Mouse (Mus musculus) stomach, embryonic 16.5 days (tissue): ENCODE measurements around the gene Naa25. TPM values are rescaled to one million over a fixed set of nuclear protein-coding genes. Genes with fewer than 3 reads are reported as not detected.

Experiments used
- ATAC-seq: fragments of 200-750 bp; cut with Nextera tagmentation; 2 replicates; pipeline ENCODE4 v1.8.0; 2017; ENCODE audit warnings: moderate number of reproducible peaks, moderate TSS enrichment; ENCODE audit not compliant: insufficient read depth, low FRiP score
- H3K27ac ChIP-seq: fragments of 300-500 bp; sonication (generic); 2 replicates; pipeline ENCODE4 v1.5.1; 2014; ENCODE audit warnings: low read length
- H3K27me3 ChIP-seq: fragments of 300-500 bp; sonication (generic); 2 replicates; pipeline ENCODE4 v1.6.1; 2014; ENCODE audit warnings: low read length, control low read depth, mixed read lengths; ENCODE audit not compliant: control insufficient read depth, insufficient read depth
- H3K36me3 ChIP-seq: fragments of 300-500 bp; sonication (generic); 2 replicates; pipeline ENCODE4 v1.6.1; 2014; ENCODE audit warnings: low read length; ENCODE audit not compliant: control insufficient read depth, insufficient read depth
- H3K4me1 ChIP-seq: fragments of 300-500 bp; sonication (generic); 2 replicates; pipeline ENCODE4 v1.6.1; 2014; ENCODE audit warnings: low read length, control low read depth, mixed read lengths; ENCODE audit not compliant: control insufficient read depth, insufficient read depth
- H3K4me2 ChIP-seq: fragments of 300-500 bp; sonication (generic); 2 replicates; pipeline ENCODE4 v1.6.1; 2014; ENCODE audit warnings: low read depth, low read length, mixed read lengths
- H3K4me3 ChIP-seq: fragments of 300-500 bp; sonication (generic); replicated peaks from 2 replicates; pipeline ENCODE4 v1.5.1; 2014; ENCODE audit warnings: mild to moderate bottlenecking, low read length
- H3K9ac ChIP-seq: fragments of 300-500 bp; sonication (generic); 2 replicates; pipeline ENCODE4 v1.6.1; 2014; ENCODE audit warnings: low read length
- H3K9me3 ChIP-seq: fragments of 300-500 bp; sonication (generic); replicated peaks from 2 replicates; pipeline ENCODE4 v1.6.1; 2016; ENCODE audit warnings: low read length, control low read depth; ENCODE audit not compliant: control insufficient read depth
- WGBS: fragments of 180-500 bp; shearing (Covaris S2); extraction: QIAGEN DNeasy Blood & Tissue Kit; methylation state at CpG from one replicate; pipeline ENCODE4 v1.1.7; 2014; 5-methylcytosine and 5-hydroxymethylcytosine counted together
- polyA plus RNA-seq: library from polyadenylated mRNA; unstranded; fragments of >200 nt; fragmentation: Nextera tagmentation; extraction: Ambion mirVana; gene quantifications from 2 replicates; pipeline ENCODE4 v1.2.1, GENCODE M21; 2015

Naa25 gene
- polyA plus RNA-seq, 1 experiment from 2014 or later: 43.4 TPM

DNA sequence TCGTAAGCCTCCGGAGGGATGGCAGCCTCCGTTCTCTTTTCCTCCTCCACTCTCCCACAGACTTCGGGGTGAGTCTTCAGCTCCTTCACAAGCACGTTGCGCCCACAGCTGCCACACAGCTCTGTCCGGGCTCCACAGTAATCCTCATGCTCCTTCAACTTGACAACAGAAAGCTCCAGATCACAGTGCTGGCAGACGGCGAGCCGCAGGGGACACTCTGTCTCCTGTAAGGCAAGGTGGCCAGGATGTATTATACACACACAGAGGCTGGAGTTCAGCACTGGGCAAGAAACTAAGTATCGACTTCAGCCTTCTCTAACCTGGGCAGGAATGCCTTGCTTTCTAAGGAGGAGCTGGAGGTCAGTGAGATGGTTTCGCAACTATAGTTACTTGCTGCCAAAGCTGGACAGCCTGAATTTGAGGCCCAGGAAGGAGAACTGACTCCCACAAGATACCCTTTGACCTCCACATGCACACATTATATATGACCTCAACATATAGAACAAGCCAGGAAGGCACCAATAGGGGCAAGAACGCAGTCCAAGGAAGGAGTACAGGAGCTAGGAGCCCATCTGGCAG is 19.0 kb upstream of the Naa25 start:
- 87% methylated on average over 13 of the region's 13 CpGs for WGBS
- Histone ChIP-seq H3K9ac (no peak overlapping the region), H3K4me3 (no peak overlapping the region), H3K27me3 (no peaks in the 10 kb centered on the region), H3K9me3 (no peaks in the 10 kb centered on the region), H3K4me1 (peaks cover 8% of the 10 kb centered on the region; the same call in 1 of the 2 replicates), H3K36me3 (peaks cover 41% of the 10 kb centered on the region), H3K27ac (no peak overlapping the region), H3K4me2 (no peak overlapping the region)
- no peak for ATAC-seq

DNA sequence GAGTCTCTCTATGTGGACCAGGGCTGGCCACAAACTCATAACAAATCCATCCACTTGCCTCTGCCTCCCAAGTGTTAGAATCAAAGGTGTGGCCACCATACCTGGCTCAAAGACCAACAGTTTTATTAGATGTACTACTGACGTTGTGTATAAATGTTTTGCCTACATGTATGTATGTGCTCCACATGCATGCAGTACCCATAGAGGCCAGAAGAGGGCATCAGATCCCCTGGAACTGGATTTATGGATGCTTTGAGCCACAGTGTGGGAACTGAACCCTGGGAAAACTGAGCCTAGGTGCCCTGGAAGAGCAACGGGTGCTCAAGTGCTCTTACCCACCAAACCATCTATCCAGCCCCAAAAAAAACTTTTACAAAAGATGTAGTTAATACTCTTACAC is 17.0 kb upstream of the Naa25 start:
- no peak for ATAC-seq
- peaks cover 17% of the 10 kb centered on the region; the same call in 1 of the 2 replicates for H3K4me1 ChIP-seq
- H3K9me3 ChIP-seq: no peaks in the 10 kb centered on the region
- H3K9ac ChIP-seq: no peak overlapping the region
- no peak overlapping the region for H3K4me3 ChIP-seq
- no peak overlapping the region for H3K4me2 ChIP-seq
- WGBS: 96% methylated on average over 2 of the region's 2 CpGs
- H3K36me3 ChIP-seq: peaks cover 35% of the 10 kb centered on the region
- H3K27me3 ChIP-seq: no peaks in the 10 kb centered on the region
- no peak overlapping the region for H3K27ac ChIP-seq

DNA sequence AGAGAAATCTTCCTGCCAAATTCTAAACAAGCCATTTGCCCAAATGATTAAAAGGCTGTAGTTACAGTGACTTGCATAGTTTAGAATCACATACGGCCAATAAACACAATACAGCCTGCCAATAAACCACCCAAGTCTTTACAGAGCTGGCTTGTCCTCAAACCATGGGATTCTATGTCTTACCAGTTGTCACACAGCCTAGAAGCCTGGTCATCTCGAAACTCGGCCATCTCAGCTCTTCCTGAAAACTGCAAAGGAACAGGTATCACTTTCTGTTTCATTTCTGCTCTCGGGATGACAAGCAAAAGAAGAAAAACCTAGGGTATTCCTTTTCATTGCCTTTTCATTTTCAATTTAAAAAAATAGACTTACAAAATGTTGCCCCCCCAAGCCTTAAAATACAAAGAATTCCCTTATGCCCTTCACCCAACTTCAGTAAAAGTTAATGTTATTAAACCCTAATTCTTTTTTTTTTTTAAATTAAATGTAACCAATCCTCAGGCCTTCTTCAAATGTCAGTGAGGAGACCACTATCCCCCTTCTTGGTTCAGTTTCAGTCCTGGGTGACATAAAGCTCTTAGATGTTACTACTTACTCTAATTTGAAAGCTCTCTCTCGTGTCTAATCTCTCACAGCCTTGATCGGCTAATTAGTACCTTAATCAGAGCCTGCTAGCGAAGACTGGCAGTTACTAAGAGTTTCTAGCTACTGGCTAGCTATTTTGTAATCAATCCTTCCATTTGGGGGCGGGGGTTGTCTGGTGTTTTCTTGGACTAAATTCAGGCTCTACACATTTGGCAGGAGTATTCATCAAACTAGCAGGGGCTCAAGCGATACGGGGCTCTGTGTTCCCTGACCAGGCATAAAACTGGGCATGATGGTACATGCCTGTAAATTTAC is 13.6 kb upstream of the Naa25 start:
- H3K27ac ChIP-seq: peak overlapping the region; percentile 95
- peak overlapping the region; percentile 82 for H3K4me3 ChIP-seq
- H3K27me3 ChIP-seq: no peaks in the 10 kb centered on the region
- 44% methylated on average over 10 of the region's 10 CpGs for WGBS
- peak overlapping the region; percentile 91 for H3K9ac ChIP-seq
- H3K36me3 ChIP-seq: peaks cover 17% of the 10 kb centered on the region
- H3K4me1 ChIP-seq: peaks cover 30% of the 10 kb centered on the region
- ATAC-seq: no peak
- H3K4me2 ChIP-seq: peak overlapping the region; percentile 54
- H3K9me3 ChIP-seq: no peaks in the 10 kb centered on the region

DNA sequence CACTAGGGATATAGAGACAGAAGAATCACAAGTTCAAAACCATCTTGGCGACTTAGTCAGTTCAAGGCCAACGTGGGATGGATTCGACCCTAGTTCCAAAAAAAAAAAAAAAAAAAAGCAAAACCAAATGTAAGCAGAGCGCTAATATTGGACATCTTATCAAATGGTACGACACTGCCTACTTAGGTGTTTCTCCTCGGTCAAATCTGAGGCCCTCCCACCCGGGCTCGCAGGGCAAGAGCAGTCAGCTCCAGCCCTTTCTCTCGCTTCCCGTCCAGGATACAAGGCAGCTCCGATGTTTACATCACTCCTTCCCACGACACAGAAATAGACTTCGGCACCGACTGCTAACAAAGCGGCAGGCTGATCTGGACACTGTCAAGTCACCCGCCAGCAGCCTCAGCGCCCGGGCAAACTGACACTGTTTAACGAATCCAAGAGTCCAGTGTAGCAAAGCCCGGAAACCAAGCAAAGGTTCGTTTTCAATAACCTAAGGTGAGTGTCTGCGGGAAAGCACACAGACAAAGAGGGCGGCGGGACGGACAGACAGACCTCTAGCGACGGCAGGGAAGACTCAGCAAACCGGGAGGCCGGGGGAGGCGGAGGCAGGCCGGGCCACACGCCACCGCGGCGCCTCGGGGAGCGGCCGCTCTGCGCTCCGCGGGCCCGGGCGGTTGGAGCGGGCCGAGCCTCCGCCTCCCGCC is 12.8 kb upstream of the Naa25 start:
- H3K9me3 ChIP-seq: no peaks in the 10 kb centered on the region
- H3K27me3 ChIP-seq: no peaks in the 10 kb centered on the region
- WGBS: under 1% methylated on average over 47 of the region's 47 CpGs
- peaks cover 13% of the 10 kb centered on the region for H3K36me3 ChIP-seq
- H3K4me1 ChIP-seq: peaks cover 30% of the 10 kb centered on the region
- H3K9ac ChIP-seq: peak overlapping the region; percentile 91
- H3K4me3 ChIP-seq: peak overlapping the region; percentile 82
- H3K4me2 ChIP-seq: peak overlapping the region; percentile 54
- peak; percentile 79 for ATAC-seq
- H3K27ac ChIP-seq: peak overlapping the region; percentile 95

DNA sequence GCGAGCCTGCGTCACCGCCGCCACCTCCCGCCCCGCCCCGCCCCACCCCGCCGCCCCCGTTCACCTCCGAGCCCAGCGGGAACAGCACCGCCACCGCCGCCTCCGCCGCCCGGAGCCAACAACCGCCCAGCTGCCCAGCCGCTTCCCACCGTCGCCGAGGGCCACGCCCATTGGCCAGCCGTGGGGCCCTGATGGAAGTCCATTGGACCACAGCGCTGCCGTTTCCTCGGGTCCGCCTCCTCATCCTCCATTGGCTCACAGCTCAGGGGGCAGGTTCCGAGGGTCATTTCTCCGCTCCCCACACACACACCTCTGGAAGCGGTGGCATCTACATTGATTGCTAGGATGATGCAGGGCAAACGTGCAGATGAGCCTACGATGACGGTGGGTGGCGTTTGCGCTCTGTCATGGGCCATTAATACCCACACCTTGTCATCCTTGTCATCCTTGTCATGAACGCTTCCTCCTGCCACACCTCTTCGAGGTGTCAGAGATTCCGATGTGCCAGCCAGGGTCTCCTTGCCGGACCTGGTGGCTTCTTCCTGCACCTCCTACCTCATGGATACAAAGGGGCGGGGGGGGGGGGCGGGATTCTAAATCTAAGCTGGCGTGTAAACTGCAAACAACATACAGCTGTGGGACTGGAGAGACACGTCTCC is 12.1 kb upstream of the Naa25 start, which contains the start of gene Trafd1:
Gene Trafd1 (minus strand): TSS at position 172 of the 659 bp plus-strand sequence.
- no peaks in the 10 kb centered on the region for H3K9me3 ChIP-seq
- WGBS: 1% methylated on average over 34 of the region's 45 CpGs
- H3K27ac ChIP-seq: peak within 1 kb of the TSS; percentile 95
- H3K36me3 ChIP-seq: peaks cover 13% of the 10 kb centered on the region
- ATAC-seq: peak; percentile 93
- peak within 1 kb of the TSS; percentile 54 for H3K4me2 ChIP-seq
- no peaks in the 10 kb centered on the region for H3K27me3 ChIP-seq
- H3K4me3 ChIP-seq: peak within 1 kb of the TSS; percentile 82
- H3K9ac ChIP-seq: peak within 1 kb of the TSS; percentile 91
- peaks cover 30% of the 10 kb centered on the region for H3K4me1 ChIP-seq

DNA sequence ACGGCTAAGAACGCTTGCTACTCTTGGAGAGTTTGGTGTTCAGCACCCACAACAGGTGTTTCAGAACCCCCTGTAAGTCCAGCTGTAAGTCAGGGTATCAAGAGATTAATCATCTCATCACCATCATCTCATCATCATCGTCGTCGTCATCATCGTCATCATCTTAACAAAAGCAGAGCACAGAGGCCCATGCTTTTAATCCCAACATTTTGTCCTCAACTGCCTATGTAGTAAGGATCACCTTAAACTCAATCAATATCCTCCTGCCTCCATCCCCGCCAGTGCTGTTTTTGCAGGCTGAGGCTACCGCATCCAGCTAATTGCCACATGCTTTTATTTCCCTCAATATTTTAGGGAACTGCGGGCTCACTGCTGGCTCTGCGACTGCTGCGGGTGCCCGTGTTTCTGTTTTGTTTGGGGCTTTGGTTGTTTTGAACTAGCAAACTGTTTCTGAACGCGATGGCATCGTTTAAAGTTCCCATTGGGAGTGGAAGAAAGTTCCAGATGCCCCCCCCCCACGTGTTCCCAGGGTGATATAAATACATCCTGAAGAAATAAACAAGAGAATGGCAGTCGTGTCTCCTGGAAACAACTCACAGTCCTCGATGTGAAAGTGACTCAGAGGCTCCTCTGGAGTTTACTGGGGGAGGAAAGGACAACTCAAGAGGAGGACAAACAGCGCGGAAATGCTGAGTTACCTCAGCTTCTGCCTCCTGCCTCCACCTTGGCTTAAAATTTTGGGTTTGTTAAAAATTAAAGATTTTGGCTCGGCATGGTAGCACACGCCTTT is 11.4 kb upstream of the Naa25 start:
- Histone ChIP-seq H3K4me2 (peak overlapping the region; percentile 54), H3K4me3 (peak overlapping the region; percentile 82), H3K36me3 (peaks cover 5% of the 10 kb centered on the region; the same call in 1 of the 2 replicates), H3K9me3 (no peaks in the 10 kb centered on the region), H3K4me1 (peaks cover 30% of the 10 kb centered on the region), H3K9ac (peak overlapping the region; percentile 91; the same call in 1 of the 2 replicates), H3K27me3 (no peaks in the 10 kb centered on the region), H3K27ac (peak overlapping the region; percentile 69)
- 33% methylated on average over 22 of the region's 22 CpGs for WGBS
- ATAC-seq: no peak

DNA sequence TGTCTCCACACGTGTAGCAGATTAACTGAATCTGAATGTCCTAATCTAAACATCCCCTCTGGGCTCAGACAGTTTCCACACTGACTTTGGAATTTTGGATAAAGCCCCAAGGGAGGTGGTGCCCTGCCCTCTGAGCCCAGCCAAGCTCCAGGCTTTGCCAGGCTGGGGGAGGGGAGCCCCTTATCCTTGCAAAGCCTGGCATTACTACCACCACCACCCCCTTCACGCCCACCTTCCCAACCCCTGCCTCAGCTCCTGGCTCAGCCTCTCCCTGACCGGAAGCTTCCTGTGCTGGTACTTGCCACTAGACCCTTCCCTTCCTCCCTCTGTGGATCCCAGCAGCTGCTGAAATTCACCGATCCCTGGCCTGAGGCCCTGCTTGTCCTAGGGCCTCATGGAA is 10.6 kb upstream of the Naa25 start:
- H3K4me2 ChIP-seq: peak overlapping the region; percentile 27; the same call in 1 of the 2 replicates
- H3K36me3 ChIP-seq: no peaks in the 10 kb centered on the region
- WGBS: 42% methylated on average over 4 of the region's 4 CpGs
- H3K9ac ChIP-seq: peak overlapping the region; percentile 39
- no peak overlapping the region for H3K4me3 ChIP-seq
- no peak for ATAC-seq
- peak overlapping the region; percentile 69 for H3K27ac ChIP-seq
- no peaks in the 10 kb centered on the region for H3K27me3 ChIP-seq
- H3K4me1 ChIP-seq: peaks cover 30% of the 10 kb centered on the region
- H3K9me3 ChIP-seq: no peaks in the 10 kb centered on the region

DNA sequence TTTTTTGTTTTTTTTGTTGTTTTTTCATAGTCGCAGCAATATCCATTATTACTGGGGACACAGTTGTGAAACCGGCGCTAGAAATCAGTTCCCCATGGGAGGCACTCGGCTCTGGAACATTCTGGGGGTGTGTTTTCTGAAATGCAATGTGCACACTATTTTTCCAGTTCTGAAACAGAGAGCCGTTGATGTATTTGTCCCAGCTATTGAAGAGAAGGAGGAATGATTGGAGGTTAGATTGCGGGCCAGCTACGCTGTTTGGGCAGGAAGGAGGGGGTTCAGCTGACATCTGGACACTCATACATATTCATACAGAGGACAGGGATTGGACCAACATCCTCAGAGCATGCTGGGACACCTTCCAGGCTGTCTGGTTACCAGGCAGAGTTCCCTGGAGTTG is 8.6 kb upstream of the Naa25 start:
- Histone ChIP-seq H3K4me1 (peaks cover 20% of the 10 kb centered on the region), H3K36me3 (no peaks in the 10 kb centered on the region), H3K27ac (no peak overlapping the region), H3K9me3 (no peaks in the 10 kb centered on the region), H3K4me3 (no peak overlapping the region), H3K27me3 (no peaks in the 10 kb centered on the region), H3K9ac (peak overlapping the region; percentile 9; the same call in 1 of the 2 replicates), H3K4me2 (no peak overlapping the region)
- no peak for ATAC-seq
- WGBS: 60% methylated on average over 7 of the region's 7 CpGs
